14 mouse cellular contexts compared by ENCODE assay signal in the genomic region with DNA sequence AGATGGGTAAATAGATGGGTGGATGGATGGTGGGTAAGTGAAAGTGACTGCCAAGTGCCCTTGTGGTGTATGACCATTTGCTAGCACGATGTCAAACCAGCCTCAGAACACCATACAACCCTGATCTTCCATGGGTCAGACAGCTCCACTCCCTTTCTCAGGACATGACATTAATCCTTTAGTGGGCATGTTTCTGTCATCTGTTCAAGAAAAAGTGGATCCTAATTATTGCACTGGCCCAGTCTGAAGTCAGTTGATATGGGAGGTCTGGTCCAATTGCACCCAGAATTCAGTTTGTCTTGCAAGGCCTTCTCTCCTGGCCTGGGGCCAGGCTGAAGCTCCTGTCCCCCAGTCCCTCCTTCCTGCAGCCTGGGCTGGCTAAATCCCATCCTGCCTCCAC. TPM values are rescaled to one million over a fixed set of nuclear protein-coding genes. Genes with fewer than 3 reads are reported as not detected.
DNase-seq lines count a peak whose midpoint lies in the region; ATAC-seq and TF ChIP-seq lines count a peak whose summit lies in the region.
"Had no signal": no experiment of that assay in that cellular context is flagged by ENCODE, and none has a peak within 500 bp of the region (broad histone marks: within the 10 kb centered on the region; RNA-seq: fewer than 3 reads in every experiment).

No protein-coding gene starts in this region.

- intact Hi-C loops in left cerebral cortex, postnatal 25 days (cut with DNase I): no loop called here

- no peak for TF ChIP-seq CTCF in hindbrain, postnatal 0 days (IDR thresholded peaks at IDR 0.05; ENCODE audit: low read depth)
- TF ChIP-seq CTCF in forebrain, postnatal 0 days (IDR thresholded peaks at IDR 0.05; ENCODE audit: low read depth): no peak
- TF ChIP-seq CTCF in layer of hippocampus, adult 2 months (conservative IDR thresholded peaks at IDR 0.05): no peak

- peaks cover 11% of the 10 kb centered on the region; the same call in 1 of the 2 replicates for H3K4me1 ChIP-seq in hindbrain, embryonic 11.5 days (replicated peaks; ENCODE audit: control insufficient read depth, insufficient read depth, low read length)
- H3K4me1 ChIP-seq in hindbrain, postnatal 0 days (ENCODE audit: insufficient read depth, low read length): peaks cover 12% of the 10 kb centered on the region
- peaks cover 19% of the 10 kb centered on the region for H3K4me1 ChIP-seq in embryonic facial prominence, embryonic 13.5 days
- peaks cover 9% of the 10 kb centered on the region; the same call in 1 of the 2 replicates for H3K4me1 ChIP-seq in forebrain, postnatal 0 days (ENCODE audit: insufficient read depth)
- H3K4me1 ChIP-seq in midbrain, embryonic 15.5 days: peaks cover 19% of the 10 kb centered on the region

- 63% methylated on average over 1 of the region's 1 CpGs for whole genome bisulfite sequencing in hindbrain, embryonic 11.5 days
- 88% methylated on average over 1 of the region's 1 CpGs for WGBS in hindbrain, postnatal 0 days
- 81% methylated on average over 1 of the region's 1 CpGs for WGBS in embryonic facial prominence, embryonic 13.5 days
- WGBS in forebrain, postnatal 0 days: 69% methylated on average over 1 of the region's 1 CpGs
- 44% methylated on average over 1 of the region's 1 CpGs for WGBS in midbrain, embryonic 15.5 days

- no peaks in the 10 kb centered on the region for H3K36me3 ChIP-seq in hindbrain, embryonic 11.5 days (ENCODE audit: control insufficient read depth, insufficient read depth, low read length)
- H3K36me3 ChIP-seq in hindbrain, postnatal 0 days (ENCODE audit: insufficient read depth, low read length): no peaks in the 10 kb centered on the region
- H3K36me3 ChIP-seq in embryonic facial prominence, embryonic 13.5 days: no peaks in the 10 kb centered on the region
- H3K36me3 ChIP-seq in forebrain, postnatal 0 days (ENCODE audit: insufficient read depth): no peaks in the 10 kb centered on the region
- H3K36me3 ChIP-seq in midbrain, embryonic 15.5 days (replicated peaks): no peaks in the 10 kb centered on the region

- H3K9me3 ChIP-seq in hindbrain, embryonic 11.5 days (ENCODE audit: control insufficient read depth, low read length): no peaks in the 10 kb centered on the region
- H3K9me3 ChIP-seq in hindbrain, postnatal 0 days (ENCODE audit: low read length): no peaks in the 10 kb centered on the region
- no peaks in the 10 kb centered on the region for H3K9me3 ChIP-seq in embryonic facial prominence, embryonic 13.5 days
- H3K9me3 ChIP-seq in forebrain, postnatal 0 days (ENCODE audit: low read length): no peaks in the 10 kb centered on the region
- H3K9me3 ChIP-seq in midbrain, embryonic 15.5 days: no peaks in the 10 kb centered on the region

- H3K9ac ChIP-seq in hindbrain, embryonic 11.5 days (ENCODE audit: low read depth, low read length): no peak overlapping the region
- H3K9ac ChIP-seq in hindbrain, postnatal 0 days (replicated peaks; ENCODE audit: low read length): no peak overlapping the region
- no peak overlapping the region for H3K9ac ChIP-seq in embryonic facial prominence, embryonic 13.5 days
- no peak overlapping the region for H3K9ac ChIP-seq in forebrain, postnatal 0 days
- H3K9ac ChIP-seq in midbrain, embryonic 15.5 days: no peak overlapping the region

- H3K27me3 ChIP-seq in hindbrain, embryonic 11.5 days (ENCODE audit: control insufficient read depth, insufficient read depth, low read length): peaks cover 4% of the 10 kb centered on the region
- 0 out of 2 replicates have a peak, but pooled peaks cover 6% of the 10 kb centered on the region for H3K27me3 ChIP-seq in hindbrain, postnatal 0 days (ENCODE audit: insufficient read depth, low read length)
- peaks cover 27% of the 10 kb centered on the region for H3K27me3 ChIP-seq in embryonic facial prominence, embryonic 13.5 days
- H3K27me3 ChIP-seq in forebrain, postnatal 0 days (ENCODE audit: insufficient read depth, low read length): peaks cover 9% of the 10 kb centered on the region
- no peaks in the 10 kb centered on the region; the same call in 1 of the 2 replicates for H3K27me3 ChIP-seq in midbrain, embryonic 15.5 days (replicated peaks)

- H3K4me2 ChIP-seq in hindbrain, embryonic 11.5 days (replicated peaks; ENCODE audit: low read depth, low read length): peak overlapping the region; percentile 72; the same call in 1 of the 2 replicates
- no peak overlapping the region for H3K4me2 ChIP-seq in hindbrain, postnatal 0 days (ENCODE audit: low read depth, low read length)
- H3K4me2 ChIP-seq in embryonic facial prominence, embryonic 13.5 days: peak overlapping the region; percentile 90
- H3K4me2 ChIP-seq in forebrain, postnatal 0 days (ENCODE audit: low read depth): peak overlapping the region; percentile 87; the same call in 1 of the 2 replicates
- H3K4me2 ChIP-seq in midbrain, embryonic 15.5 days: peak overlapping the region; percentile 91

- no peak overlapping the region for H3K4me3 ChIP-seq in hindbrain, embryonic 11.5 days (ENCODE audit: low read depth, low read length)
- no peak overlapping the region for H3K4me3 ChIP-seq in hindbrain, postnatal 0 days (ENCODE audit: low read length)
- H3K4me3 ChIP-seq in embryonic facial prominence, embryonic 13.5 days: no peak overlapping the region
- H3K4me3 ChIP-seq in forebrain, postnatal 0 days (ENCODE audit: low read depth, low read length): no peak overlapping the region
- H3K4me3 ChIP-seq in midbrain, embryonic 15.5 days: no peak overlapping the region
- no peak overlapping the region for H3K4me3 ChIP-seq in layer of hippocampus, adult 2 months

- no peak for ATAC-seq in hindbrain, embryonic 11.5 days (ENCODE audit: low FRiP score)
- ATAC-seq in hindbrain, postnatal 0 days: no peak
- ATAC-seq in embryonic facial prominence, embryonic 13.5 days (ENCODE audit: insufficient number of reproducible peaks, insufficient read depth, low FRiP score, low TSS enrichment, low read depth): no peak
- ATAC-seq in forebrain, postnatal 0 days: no peak
- ATAC-seq in midbrain, embryonic 15.5 days (replicated peaks): no peak
- ATAC-seq: liver, postnatal 0 days had no signal

- H3K27ac ChIP-seq in hindbrain, embryonic 11.5 days (ENCODE audit: low read depth, low read length): no peak overlapping the region
- no peak overlapping the region for H3K27ac ChIP-seq in hindbrain, postnatal 0 days
- H3K27ac ChIP-seq in embryonic facial prominence, embryonic 13.5 days: no peak overlapping the region
- no peak overlapping the region for H3K27ac ChIP-seq in forebrain, postnatal 0 days (ENCODE audit: low read depth, low read length)
- no peak overlapping the region for H3K27ac ChIP-seq in midbrain, embryonic 15.5 days
- H3K27ac ChIP-seq in layer of hippocampus, adult 2 months: no peak overlapping the region
- H3K27ac ChIP-seq: macrophage had no signal

- no peak for DNase-seq in hindbrain, embryonic 11.5 days (ENCODE audit: low spot score)
- DNase-seq in hindbrain, postnatal 0 days (ENCODE audit: low spot score): no peak
- DNase-seq in forebrain, postnatal 0 days: no peak
- DNase-seq in left cerebral cortex, postnatal 25 days (ENCODE audit: low spot score in 2 of 2): no peak
- DNase-seq in layer of hippocampus, adult 2 months (ENCODE audit: low spot score in 2 of 2): no peak
- DNase-seq: adrenal gland, postnatal 36 days; gastrocnemius, postnatal 36 days; heart, postnatal 14 days; kidney, adult 2 months; liver, postnatal 0 days; retina, postnatal 1 day had no signal

RNA-seq across cellular contexts. Expression of gene Cdkn1c, which starts 21.9 kb away (rescaled TPM):
- 942 and 1,091 TPM in 2 replicates for polyA plus RNA-seq in hindbrain, embryonic 11.5 days (2014; fragmentation: Nextera tagmentation; extraction: Ambion mirVana)
- 127 and 139 TPM in 2 replicates for total RNA-seq in hindbrain, postnatal 0 days (2014; rRNA removed)
- 144 and 150 TPM in 2 replicates for polyA plus RNA-seq in hindbrain, postnatal 0 days (2015; fragmentation: Nextera tagmentation; extraction: Ambion mirVana)
- polyA plus RNA-seq in embryonic facial prominence, embryonic 13.5 days (2015; fragmentation: Nextera tagmentation; extraction: Ambion mirVana): 873 and 944 TPM in 2 replicates
- total RNA-seq in forebrain, postnatal 0 days (2014; rRNA removed): 99.0 and 123 TPM in 2 replicates
- 119 and 124 TPM in 2 replicates for polyA plus RNA-seq in forebrain, postnatal 0 days (2015; fragmentation: Nextera tagmentation; extraction: Ambion mirVana)
- polyA plus RNA-seq in midbrain, embryonic 15.5 days (2015; fragmentation: Nextera tagmentation; extraction: Ambion mirVana): 288 and 345 TPM in 2 replicates
- 10 to 100 TPM; 10.7 to 11.4 TPM for total RNA-seq in left cerebral cortex, postnatal 25 days (2021)
- total RNA-seq in layer of hippocampus, adult 2 months (2021): 1 to 10 TPM; 2.5 to 6.7 TPM

RNA-seq across cellular contexts. Expression of gene Slc22a18, which starts 34.6 kb away (rescaled TPM):
- polyA plus RNA-seq in hindbrain, embryonic 11.5 days (2014; fragmentation: Nextera tagmentation; extraction: Ambion mirVana): 0.14 and 0.71 TPM in 2 replicates
- 0.58 and 1.8 TPM in 2 replicates for total RNA-seq in hindbrain, postnatal 0 days (2014; rRNA removed)
- polyA plus RNA-seq in hindbrain, postnatal 0 days (2015; fragmentation: Nextera tagmentation; extraction: Ambion mirVana): 0.90 and 1.2 TPM in 2 replicates
- polyA plus RNA-seq in embryonic facial prominence, embryonic 13.5 days (2015; fragmentation: Nextera tagmentation; extraction: Ambion mirVana): 2.5 and 3.0 TPM in 2 replicates
- total RNA-seq in forebrain, postnatal 0 days (2014; rRNA removed): 0.92 and 1.7 TPM in 2 replicates
- 0.71 and 1.0 TPM in 2 replicates for polyA plus RNA-seq in forebrain, postnatal 0 days (2015; fragmentation: Nextera tagmentation; extraction: Ambion mirVana)
- 0.97 and 1.0 TPM in 2 replicates for polyA plus RNA-seq in midbrain, embryonic 15.5 days (2015; fragmentation: Nextera tagmentation; extraction: Ambion mirVana)
- under 1 TPM in 1 of 2 experiments, not detected in 1; 0.78 TPM for total RNA-seq in left cerebral cortex, postnatal 25 days (2021)
- under 1 TPM; 0.29 to 0.54 TPM for total RNA-seq in layer of hippocampus, adult 2 months (2021)
